Mouse (Mus musculus) liver, postnatal 0 days (tissue): ENCODE data around the gene B3glct. TPM values are rescaled to one million over a fixed set of nuclear protein-coding genes. Genes with fewer than 3 reads are reported as not detected.

ENCODE experiments used
- ATAC-seq: fragments of 200-750 bp; cut with Nextera tagmentation; 2 replicates; pipeline ENCODE4 v1.8.0; 2017; ENCODE audit warnings: mild to moderate bottlenecking, moderate library complexity
- DNase-seq: peaks from one replicate; pipeline ENCODE4 v3.0.0-alpha.2; 2016
- H3K27ac ChIP-seq: fragments of 300-500 bp; sonication (generic); 2 replicates; pipeline ENCODE4 v1.5.1; 2014; ENCODE audit warnings: antibody characterized with exemption, moderate library complexity, mild to moderate bottlenecking, low read depth
- H3K27me3 ChIP-seq: fragments of 300-500 bp; sonication (generic); 2 replicates; pipeline ENCODE4 v1.6.1; 2014; ENCODE audit warnings: low read length, control low read depth, mixed read lengths; ENCODE audit not compliant: insufficient read depth
- H3K36me3 ChIP-seq: fragments of 300-500 bp; sonication (generic); replicated peaks from 2 replicates; pipeline ENCODE4 v1.6.1; 2014; ENCODE audit warnings: mild to moderate bottlenecking, control low read depth, low read length, moderate library complexity, mixed read lengths; ENCODE audit not compliant: insufficient read depth
- H3K4me1 ChIP-seq: fragments of 300-500 bp; sonication (generic); 2 replicates; pipeline ENCODE4 v1.6.1; 2014; ENCODE audit warnings: antibody characterized with exemption, mild to moderate bottlenecking, control low read depth; ENCODE audit not compliant: insufficient read depth
- H3K4me2 ChIP-seq: fragments of 300-500 bp; sonication (generic); 2 replicates; pipeline ENCODE4 v1.6.1; 2014; ENCODE audit warnings: low read depth, mild to moderate bottlenecking, low read length, moderate library complexity, mixed read lengths
- H3K4me3 ChIP-seq: fragments of 300-500 bp; sonication (generic); 2 replicates; pipeline ENCODE4 v1.5.1; 2014; ENCODE audit warnings: low read depth, low read length
- H3K9ac ChIP-seq: fragments of 300-500 bp; sonication (generic); replicated peaks from 2 replicates; pipeline ENCODE4 v1.6.1; 2014; ENCODE audit warnings: mild to moderate bottlenecking, moderate library complexity
- H3K9me3 ChIP-seq: fragments of 300-500 bp; sonication (generic); 2 replicates; pipeline ENCODE4 v1.6.1; 2016; ENCODE audit warnings: mild to moderate bottlenecking, control low read depth, low read length, mixed read lengths
- CTCF ChIP-seq: sonication (generic); IDR thresholded peaks from 2 replicates; pipeline ENCODE4 v1.5.1; 2016; ENCODE audit warnings: antibody characterized with exemption, low read depth
- EP300 ChIP-seq: IDR thresholded peaks from 2 replicates; pipeline ENCODE4 v1.6.1; 2016; ENCODE audit warnings: antibody characterized with exemption, low read depth, mild to moderate bottlenecking
- WGBS: fragments of 180-500 bp; shearing (Covaris S2); extraction: QIAGEN DNeasy Blood & Tissue Kit; methylation state at CpG from one replicate; pipeline ENCODE4 v1.1.7; 2014; ENCODE audit not compliant: insufficient replicate concordance; 5-methylcytosine and 5-hydroxymethylcytosine counted together
- polyA plus RNA-seq: library from polyadenylated mRNA; unstranded; fragments of >200 nt; fragmentation: Nextera tagmentation; extraction: Ambion mirVana; gene quantifications from 2 replicates; pipeline ENCODE4 v1.2.1, GENCODE M21; 2015

The B3glct gene
- 2.5 TPM in 2 replicates for polyA plus RNA-seq

DNA sequence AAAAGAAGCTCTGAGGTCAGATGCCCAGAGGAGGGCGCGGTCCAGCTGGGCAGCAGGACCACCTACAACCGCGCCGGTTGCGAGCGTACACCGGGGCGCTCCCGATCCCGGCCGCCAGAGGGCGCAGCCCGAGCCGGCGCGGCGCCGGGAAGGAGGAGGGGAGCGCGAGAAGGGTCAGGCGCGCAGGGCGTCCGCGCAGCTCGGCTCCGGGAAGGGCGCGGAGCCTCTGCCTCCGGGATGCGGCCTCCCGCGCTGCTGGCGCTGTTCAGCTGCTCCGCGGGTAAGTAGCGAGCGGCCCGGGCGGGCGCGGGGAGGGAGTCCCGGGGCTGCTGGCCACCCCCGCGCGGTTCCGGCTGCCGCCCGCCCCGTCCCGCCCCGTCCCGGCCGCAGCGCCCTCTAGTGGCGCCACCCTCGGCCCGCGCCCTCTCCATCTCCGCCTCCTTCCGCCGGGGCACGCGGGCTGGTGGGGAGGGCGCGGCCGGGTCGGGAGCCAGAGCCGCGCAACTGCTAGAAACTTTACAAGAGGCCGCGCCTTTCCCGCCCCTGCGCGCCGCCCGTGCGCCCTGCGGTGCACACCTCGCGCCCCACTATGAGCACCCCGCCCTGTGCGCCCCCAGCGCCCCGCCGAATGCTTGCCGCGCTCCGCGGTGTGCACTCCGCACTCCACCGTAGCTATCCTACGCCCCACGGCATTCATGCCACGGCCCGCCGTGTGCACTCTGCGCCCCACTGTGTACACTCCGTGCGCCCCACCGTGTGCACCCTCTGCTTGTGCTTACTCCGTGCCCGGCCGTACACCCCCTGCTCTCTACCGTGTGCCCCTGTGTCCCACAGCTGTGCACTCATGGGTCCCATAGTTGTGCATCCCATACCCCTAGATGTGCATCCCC is at the start of gene B3glct:
B3glct (plus strand) TSS at position 131 of the 890 bp plus-strand sequence.
- peaks cover 11% of the 10 kb centered on the region for H3K27me3 ChIP-seq
- no peaks in the 10 kb centered on the region for H3K36me3 ChIP-seq
- TF ChIP-seq CTCF (peak; percentile 78), EP300 (no peak)
- no peaks in the 10 kb centered on the region for H3K9me3 ChIP-seq
- H3K9ac ChIP-seq, result peak within 1 kb of the TSS; percentile 85
- peaks cover 8% of the 10 kb centered on the region for H3K4me1 ChIP-seq
- H3K27ac ChIP-seq, result peak within 1 kb of the TSS; percentile 86
- under 1% methylated on average over 65 of the region's 106 CpGs for WGBS
- peak; percentile 91 for DNase-seq
- H3K4me2 ChIP-seq, result peak within 1 kb of the TSS; percentile 97
- ATAC-seq, result peak; percentile 97
- peak within 1 kb of the TSS; percentile 85 for H3K4me3 ChIP-seq

DNA sequence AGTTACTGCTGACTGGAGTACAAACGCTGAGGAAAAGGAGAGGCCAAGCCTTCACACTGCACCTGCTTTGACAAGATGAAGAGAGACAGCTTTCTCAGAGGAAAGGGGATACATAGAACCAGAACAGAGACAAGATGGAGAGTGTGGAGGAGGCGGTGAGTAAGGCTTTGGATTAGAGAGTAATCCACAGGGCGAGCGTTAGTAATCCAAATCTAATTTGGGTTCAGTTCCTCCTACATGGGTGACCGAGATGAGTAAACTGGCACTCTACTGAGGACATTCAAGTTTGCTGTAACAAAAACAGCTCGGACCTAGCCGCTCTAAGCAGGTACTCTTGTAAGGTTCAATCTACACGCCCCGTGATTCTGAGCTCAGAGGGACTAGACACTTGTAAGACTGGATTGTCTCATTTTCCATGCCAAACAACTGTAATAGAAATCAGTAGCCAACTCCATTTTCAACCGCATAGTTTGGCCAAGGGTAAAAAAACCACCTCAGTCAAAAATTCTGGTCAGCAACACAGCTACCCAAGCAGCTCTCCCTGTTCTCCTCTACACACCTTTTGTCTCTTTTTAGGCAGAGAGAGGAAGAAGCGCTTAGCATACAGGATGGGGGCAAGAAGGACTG is 43.5 kb upstream of the B3glct start:
- WGBS, result 73% methylated on average over 11 of the region's 11 CpGs

DNA sequence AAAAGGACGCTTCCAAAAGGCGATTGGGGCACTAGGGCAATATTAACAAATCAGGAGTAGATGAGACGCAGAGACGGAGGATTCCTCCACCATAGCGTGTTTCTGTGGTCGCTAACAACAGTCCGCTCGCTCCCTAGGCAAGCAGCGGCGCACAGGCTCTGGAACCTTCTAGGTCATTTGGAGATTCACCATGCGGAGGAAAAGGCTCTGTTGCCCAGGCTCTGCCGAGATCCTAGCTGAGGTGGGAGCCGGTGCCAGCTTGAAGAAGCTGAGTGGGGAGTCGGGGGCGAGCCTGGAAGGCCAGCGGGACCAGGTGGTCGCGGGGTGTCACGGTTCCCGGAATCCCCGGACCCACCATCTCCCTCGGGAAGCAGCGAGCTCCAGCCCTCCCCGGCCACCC is 42.5 kb upstream of the B3glct start:
- peak overlapping the region; percentile 66 for H3K4me3 ChIP-seq
- TF ChIP-seq CTCF (no peak), EP300 (no peak)
- no peak for ATAC-seq

More for the DNA sequence above, 43.5 kb upstream of the B3glct start:
- Histone ChIP-seq H3K4me3 (peak overlapping the region; percentile 66), H3K9ac (no peak overlapping the region), H3K4me1 (peaks cover 11% of the 10 kb centered on the region), H3K36me3 (peaks cover 28% of the 10 kb centered on the region), H3K27me3 (no peaks in the 10 kb centered on the region), H3K27ac (no peak overlapping the region), H3K4me2 (peak overlapping the region; percentile 99), H3K9me3 (no peaks in the 10 kb centered on the region)
- TF ChIP-seq CTCF, result no peak
- no peak for TF ChIP-seq EP300
- no peak for ATAC-seq
- DNase-seq, result no peak

DNA sequence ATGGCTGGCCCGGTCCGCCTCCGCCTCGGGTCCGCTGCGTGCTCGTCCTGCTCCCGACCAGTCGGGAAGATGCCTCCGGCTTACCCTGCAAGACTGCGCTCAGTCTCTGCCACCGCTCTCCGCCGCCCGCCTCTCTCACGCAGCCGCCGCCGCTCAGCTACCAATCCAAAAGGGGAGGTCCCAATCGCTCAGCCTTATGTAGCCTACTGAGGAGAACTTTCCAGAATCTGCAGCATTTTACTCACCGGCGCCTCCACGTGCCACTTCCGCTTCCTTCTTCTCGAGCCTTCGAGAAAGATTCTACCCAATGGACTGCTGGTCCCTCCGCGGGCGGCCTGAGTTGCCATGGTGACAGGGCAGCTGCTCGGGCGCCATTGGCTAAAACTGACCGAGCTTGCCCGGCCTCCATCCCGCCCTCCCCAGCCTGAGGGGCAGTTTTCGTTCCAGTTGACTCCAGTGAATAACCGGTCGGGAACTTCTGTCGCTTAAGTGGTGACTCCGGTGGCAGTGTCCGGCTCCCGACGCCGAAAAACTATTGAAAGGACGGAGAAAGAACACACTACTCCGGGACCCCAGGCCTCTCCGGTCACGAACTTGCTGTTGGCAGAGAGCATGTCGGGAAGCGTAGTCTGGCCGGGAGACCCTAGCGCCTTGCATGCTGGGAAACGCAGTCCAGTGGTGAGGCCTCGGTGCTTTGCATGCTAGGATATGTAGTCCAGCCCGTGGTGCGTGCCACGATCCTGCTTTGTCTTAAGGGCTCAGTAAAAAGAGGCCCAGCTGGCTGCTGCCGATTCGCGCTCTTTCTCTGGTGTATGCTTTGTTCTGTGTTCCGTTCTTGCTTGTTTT is 41.7 kb upstream of the B3glct start, which contains the start of gene Hsph1:
Hsph1 (minus strand) TSS at position 302 of the 846 bp plus-strand sequence.
- H3K9ac ChIP-seq, result peak within 1 kb of the TSS; percentile 60
- H3K9me3 ChIP-seq, result no peaks in the 10 kb centered on the region
- TF ChIP-seq CTCF (peak; percentile 37), EP300 (no peak)
- H3K4me2 ChIP-seq, result peak within 1 kb of the TSS; percentile 99
- peaks cover 13% of the 10 kb centered on the region for H3K36me3 ChIP-seq
- WGBS, result under 1% methylated on average over 59 of the region's 60 CpGs
- ATAC-seq (peak; percentile 99), DNase-seq (peak; percentile 95)
- peaks cover 11% of the 10 kb centered on the region for H3K4me1 ChIP-seq
- no peaks in the 10 kb centered on the region for H3K27me3 ChIP-seq
- peak within 1 kb of the TSS; percentile 66 for H3K4me3 ChIP-seq
- H3K27ac ChIP-seq, result peak within 1 kb of the TSS; percentile 50

More for the DNA sequence above, 42.5 kb upstream of the B3glct start:
- Histone ChIP-seq H3K9ac (peak overlapping the region; percentile 60), H3K4me1 (peaks cover 11% of the 10 kb centered on the region), H3K36me3 (peaks cover 19% of the 10 kb centered on the region), H3K27me3 (no peaks in the 10 kb centered on the region), H3K4me2 (peak overlapping the region; percentile 99), H3K27ac (peak overlapping the region; percentile 50), H3K9me3 (no peaks in the 10 kb centered on the region)
- no peak for DNase-seq
- 1% methylated on average over 24 of the region's 24 CpGs for WGBS

DNA sequence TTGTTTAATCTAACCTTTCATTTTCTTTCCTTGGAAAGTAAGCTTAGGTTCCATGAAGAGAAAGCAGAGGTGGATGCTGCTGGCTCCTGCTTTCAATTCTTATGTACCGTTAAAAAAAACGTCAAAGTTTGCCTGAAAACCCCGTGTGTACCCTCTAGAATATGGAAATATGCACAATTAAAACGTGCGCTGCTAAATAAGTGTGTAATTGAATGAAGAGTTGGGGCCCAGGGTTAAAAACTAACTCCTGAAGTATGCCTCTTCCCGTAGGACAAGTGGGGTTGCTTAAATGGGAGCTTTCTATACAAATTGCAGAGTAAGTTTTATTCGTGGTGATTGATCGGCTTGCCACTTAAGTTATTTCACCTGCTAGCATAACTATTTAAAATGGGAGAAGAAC is 40.7 kb upstream of the B3glct start:
- H3K27ac ChIP-seq, result no peak overlapping the region
- no peak for DNase-seq
- H3K27me3 ChIP-seq, result no peaks in the 10 kb centered on the region
- H3K4me2 ChIP-seq, result peak overlapping the region; percentile 99
- TF ChIP-seq CTCF, result no peak
- no peak for TF ChIP-seq EP300
- no peaks in the 10 kb centered on the region for H3K9me3 ChIP-seq
- no peak for ATAC-seq
- 60% methylated on average over 8 of the region's 8 CpGs for WGBS
- no peak overlapping the region for H3K4me3 ChIP-seq
- peaks cover 3% of the 10 kb centered on the region; the same call in 1 of the 2 replicates for H3K36me3 ChIP-seq
- peaks cover 11% of the 10 kb centered on the region for H3K4me1 ChIP-seq
- H3K9ac ChIP-seq, result no peak overlapping the region
